Mouse (Mus musculus) embryonic fibroblast, embryonic 13.5 days (primary cell): ENCODE data around the gene Rinl. TPM values are rescaled to one million over a fixed set of nuclear protein-coding genes. Genes with fewer than 3 reads are reported as not detected.

Experiments used
- H3K27ac ChIP-seq: 2 replicates; pipeline ENCODE4 v1.5.1; 2012; ENCODE audit warnings: low read length, control low read depth, inconsistent platforms; ENCODE audit not compliant: insufficient read depth
- H3K4me1 ChIP-seq: 2 replicates; pipeline ENCODE4 v1.6.1; 2011; ENCODE audit warnings: low read length; ENCODE audit not compliant: control insufficient read depth, insufficient read depth
- H3K4me3 ChIP-seq: 2 replicates; pipeline ENCODE4 v1.5.1; 2011; ENCODE audit warnings: mild to moderate bottlenecking, control low read depth, low read length; ENCODE audit not compliant: insufficient read depth
- CTCF ChIP-seq: IDR thresholded peaks from 2 replicates; pipeline ENCODE4 v1.5.1; 2011; ENCODE audit warnings: mild to moderate bottlenecking, control low read depth, low read length, moderate library complexity, borderline replicate concordance; ENCODE audit not compliant: insufficient read depth
- POLR2A ChIP-seq: IDR thresholded peaks from 2 replicates; pipeline ENCODE4 v1.6.1; 2011; ENCODE audit warnings: low read depth, mild to moderate bottlenecking, control low read depth, low read length, moderate library complexity
- polyA plus RNA-seq: library from polyadenylated mRNA; stranded (reverse); fragments of >200 nt; gene quantifications from 2 replicates; pipeline ENCODE4 v1.2.4, GENCODE M21; 2011; ENCODE audit warnings: low read depth; ENCODE audit not compliant: missing spikeins, insufficient read length

Rinl gene
- polyA plus RNA-seq, 1 experiment: 0.77 TPM

- peaks cover 15% of the 10 kb centered on the region for H3K4me1 ChIP-seq
- H3K27ac ChIP-seq: peak overlapping the region; percentile 95
- no peak for TF ChIP-seq CTCF
- TF ChIP-seq POLR2A: no peak
- H3K4me3 ChIP-seq: peak overlapping the region; percentile 46
These were observed 19.0 kb downstream of the Rinl start for GRCm38 (mm10) chr7:28807641-28808220.

- TF ChIP-seq CTCF: no peak
- TF ChIP-seq POLR2A: peak; percentile 61
- H3K4me1 ChIP-seq: peaks cover 9% of the 10 kb centered on the region
- peak within 1 kb of the TSS; percentile 58 for H3K4me3 ChIP-seq
- H3K27ac ChIP-seq: peak within 1 kb of the TSS; percentile 95
These were observed 19.6 kb downstream of the Rinl start, which contains the start of gene Hnrnpl for GRCm38 (mm10) chr7:28808221-28808941. Gene Hnrnpl, plus strand, starts transcription at chr7:28808541.

DNA sequence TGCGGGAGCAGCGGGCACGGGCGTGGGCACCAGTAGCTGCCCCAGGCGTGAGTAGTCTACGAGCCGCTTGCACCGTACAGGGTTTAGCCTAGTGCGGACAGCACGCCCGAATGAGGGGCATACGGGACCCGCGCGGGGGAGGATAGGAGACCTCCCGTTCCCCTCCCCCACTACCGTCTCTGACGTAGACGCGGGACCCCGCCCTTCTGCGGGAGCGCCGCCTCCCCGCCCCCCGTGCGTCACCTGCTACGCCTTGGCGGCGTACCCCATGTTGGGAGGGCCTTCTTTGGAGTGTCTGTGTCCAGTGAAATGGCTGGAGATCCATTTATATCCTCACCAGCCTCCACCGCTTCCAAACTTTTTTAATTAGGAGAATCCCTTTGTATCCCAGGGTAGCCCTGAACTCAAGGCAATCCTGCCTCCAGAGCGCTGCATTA lies 20.2 kb downstream of the Rinl start:
- TF ChIP-seq POLR2A (peak; percentile 82), CTCF (no peak)
- peak overlapping the region; percentile 95 for H3K27ac ChIP-seq
- H3K4me3 ChIP-seq: peak overlapping the region; percentile 58
- H3K4me1 ChIP-seq: peaks cover 7% of the 10 kb centered on the region

DNA sequence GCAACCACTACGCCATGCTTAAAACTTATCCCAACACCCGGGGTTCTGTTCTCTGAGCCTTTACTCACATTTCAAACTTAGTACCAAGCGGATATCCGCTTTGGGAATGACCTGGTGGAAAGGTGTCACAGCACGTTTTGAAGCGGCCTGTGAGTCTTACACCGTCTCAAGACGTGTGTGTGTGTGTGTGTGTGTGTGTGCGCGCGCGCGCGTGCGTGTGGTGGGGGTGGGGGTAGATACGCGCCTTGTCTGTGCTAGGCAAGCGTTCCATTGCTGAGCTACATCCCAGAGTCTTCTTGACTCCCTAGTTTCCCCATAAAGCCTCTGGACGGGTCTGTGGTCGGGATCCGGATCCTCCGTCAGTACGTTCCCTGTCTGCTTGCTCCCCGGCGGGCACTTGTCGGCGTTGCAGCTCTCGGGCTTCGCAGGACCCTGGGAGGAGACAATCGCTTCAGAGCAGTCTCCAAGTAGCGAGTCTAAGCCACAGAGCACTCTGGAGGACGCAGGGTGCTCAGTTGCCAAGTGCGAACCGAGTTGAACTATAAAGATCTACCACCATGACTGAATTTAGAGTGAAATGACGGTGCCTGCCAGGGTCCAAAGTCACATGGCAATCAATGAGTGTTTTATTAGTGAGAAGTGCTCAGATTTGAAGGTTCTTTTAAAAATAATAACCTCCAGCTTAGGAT lies 20.8 kb downstream of the Rinl start:
- H3K4me1 ChIP-seq: peaks cover 7% of the 10 kb centered on the region
- TF ChIP-seq POLR2A: peak; percentile 68
- no peak for TF ChIP-seq CTCF

GRCm38 (mm10) chr7:28810107-28811066 lies 21.6 kb downstream of the Rinl start:
- Histone ChIP-seq H3K4me1 (peaks cover 7% of the 10 kb centered on the region), H3K4me3 (peak overlapping the region; percentile 84), H3K27ac (peak overlapping the region; percentile 95)
- no peak for TF ChIP-seq CTCF
- TF ChIP-seq POLR2A: peak; percentile 88

More for the DNA sequence above, 20.8 kb downstream of the Rinl start:
- peak overlapping the region; percentile 95 for H3K27ac ChIP-seq
- peak overlapping the region; percentile 58 for H3K4me3 ChIP-seq

DNA sequence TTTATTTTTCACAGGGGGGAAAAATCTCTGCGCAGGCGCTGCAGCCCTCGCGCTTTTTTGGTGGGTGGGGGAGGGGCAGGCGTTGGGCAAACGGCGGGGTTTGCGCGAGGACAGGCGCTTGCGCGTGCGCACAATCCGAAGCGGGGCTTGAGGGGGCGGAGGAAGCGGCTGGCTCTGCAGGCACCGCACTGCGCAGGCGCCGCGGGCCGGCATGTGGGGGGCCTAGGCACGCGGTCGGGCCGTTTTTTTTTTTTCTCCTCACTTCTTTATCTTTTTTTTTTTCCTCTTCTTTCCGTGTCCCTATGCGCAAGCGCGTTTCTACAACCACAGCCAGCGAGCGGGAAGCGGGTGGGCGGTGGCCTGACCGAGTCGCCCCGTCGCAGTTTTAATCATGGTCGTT lies 22.5 kb downstream of the Rinl start:
- Histone ChIP-seq H3K27ac (peak overlapping the region; percentile 94), H3K4me1 (peaks cover 7% of the 10 kb centered on the region), H3K4me3 (peak overlapping the region; percentile 84)
- TF ChIP-seq CTCF (no peak), POLR2A (peak; percentile 39; the same call in 1 of the 2 replicates)

DNA sequence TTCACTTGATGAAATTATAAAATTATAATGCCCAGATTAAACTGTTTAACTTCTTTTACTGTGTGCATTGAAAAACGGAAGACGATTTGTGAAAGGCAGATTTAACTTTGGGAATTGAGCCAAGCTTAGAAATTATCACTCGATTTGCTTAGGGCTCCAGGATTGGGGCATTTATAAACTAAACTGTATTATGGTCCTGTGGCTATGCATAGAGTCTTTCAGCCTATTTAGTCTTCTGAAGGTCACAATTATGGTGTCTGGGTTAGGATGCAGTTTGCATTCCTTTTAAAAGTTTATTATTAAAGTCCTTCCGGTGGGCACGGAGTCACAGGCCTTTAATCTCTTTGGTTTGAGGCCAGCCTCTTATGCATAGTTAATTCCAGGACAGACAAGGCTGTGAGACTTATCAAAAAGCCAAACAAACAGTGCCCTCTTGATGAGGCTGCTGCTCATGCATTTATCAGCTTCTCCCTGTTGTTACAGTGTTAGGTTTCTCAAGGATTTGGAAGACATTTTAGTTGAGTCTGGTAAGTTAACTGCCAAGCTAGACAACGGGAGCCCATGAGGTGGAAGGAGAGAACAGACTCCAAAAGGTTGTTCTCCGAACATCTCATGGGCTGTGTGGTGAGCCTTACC lies 23.0 kb downstream of the Rinl start:
- TF ChIP-seq CTCF (no peak), POLR2A (0 out of 2 replicates have a peak, but pooled peaks have one; percentile 32)
- H3K27ac ChIP-seq: peak overlapping the region; percentile 62
- H3K4me1 ChIP-seq: peaks cover 7% of the 10 kb centered on the region
- H3K4me3 ChIP-seq: peak overlapping the region; percentile 84

DNA sequence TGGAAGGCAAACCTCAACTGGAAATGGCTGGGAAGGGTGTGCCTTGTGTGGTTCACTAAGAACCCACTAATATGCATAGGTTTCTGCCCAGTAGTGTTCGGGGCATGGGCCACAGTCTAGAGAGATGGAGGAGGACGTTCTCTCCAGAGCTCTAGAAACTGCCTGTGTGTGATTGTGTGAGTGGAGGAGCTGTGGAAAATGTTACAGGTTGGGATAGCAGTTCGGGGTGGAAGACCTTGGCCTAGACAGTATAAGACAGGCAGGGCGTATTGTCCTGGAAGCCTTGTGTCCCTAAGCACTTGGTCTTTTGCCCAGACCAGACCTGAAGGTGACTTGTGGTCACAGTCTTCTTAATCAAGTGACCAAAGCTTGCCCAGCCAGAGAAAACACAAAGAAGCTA lies 23.7 kb downstream of the Rinl start:
- peaks cover 9% of the 10 kb centered on the region for H3K4me1 ChIP-seq
- peak overlapping the region; percentile 62; the same call in 1 of the 2 replicates for H3K27ac ChIP-seq
- peak overlapping the region; percentile 84 for H3K4me3 ChIP-seq
- TF ChIP-seq CTCF (no peak), POLR2A (peak; percentile 6; the same call in 1 of the 2 replicates)

DNA sequence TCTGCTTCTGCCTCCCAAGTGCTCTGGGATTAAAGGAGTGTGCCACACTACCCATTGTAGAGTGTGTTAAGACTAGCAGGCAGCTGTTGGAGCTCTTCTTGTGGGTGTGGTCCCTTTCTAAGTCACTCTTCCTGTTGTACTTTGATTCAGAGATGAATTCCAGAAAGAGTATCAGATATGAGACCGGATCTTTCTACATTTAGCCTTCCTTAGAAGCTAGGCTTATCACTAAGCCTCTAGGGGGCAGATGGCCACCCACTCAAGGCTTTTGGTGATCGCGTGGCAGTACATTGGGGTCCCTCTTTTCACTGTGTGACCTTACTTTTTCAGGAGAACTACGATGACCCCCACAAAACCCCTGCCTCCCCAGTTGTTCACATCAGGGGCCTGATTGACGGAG lies 24.2 kb downstream of the Rinl start:
- peak overlapping the region; percentile 62; the same call in 1 of the 2 replicates for H3K27ac ChIP-seq
- peak overlapping the region; percentile 84 for H3K4me3 ChIP-seq
- TF ChIP-seq CTCF (no peak), POLR2A (no peak; the same call in 1 of the 2 replicates)
- peaks cover 5% of the 10 kb centered on the region; the same call in 1 of the 2 replicates for H3K4me1 ChIP-seq
